Mouse (Mus musculus): ENCODE results near the gene Ddx58. TPM values are rescaled to one million over a fixed set of nuclear protein-coding genes. Genes with fewer than 3 reads are reported as not detected.
A peak's percentile ranks its signal among the peaks of the same experiment; 100 is the strongest.

The Ddx58 gene
- polyA plus RNA-seq, 1 experiment = 5.3 TPM

- TF ChIP-seq CTCF (IDR thresholded peaks at IDR 0.05; ENCODE audit: extremely low read depth, insufficient read depth, low read length) (no peak), POLR2A (IDR thresholded peaks at IDR 0.05; ENCODE audit: extremely low read depth, insufficient read depth, low read length) (no peak)
- Histone ChIP-seq H3K27ac (ENCODE audit: insufficient read depth, low read length) (no peak overlapping the region), H3K4me3 (ENCODE audit: insufficient read depth, low read length) (no peak overlapping the region), H3K4me1 (ENCODE audit: control insufficient read depth, insufficient read depth, low read length) (no peaks in the 10 kb centered on the region)
These were observed 46.2 kb downstream of the Ddx58 start for GRCm38 (mm10) chr4:40193461-40193860.

- TF ChIP-seq POLR2A (IDR thresholded peaks at IDR 0.05; ENCODE audit: extremely low read depth, insufficient read depth, low read length) (no peak), CTCF (IDR thresholded peaks at IDR 0.05; ENCODE audit: extremely low read depth, insufficient read depth, low read length) (no peak)
- Histone ChIP-seq H3K4me3 (ENCODE audit: insufficient read depth, low read length) (no peak overlapping the region), H3K4me1 (ENCODE audit: control insufficient read depth, insufficient read depth, low read length) (no peaks in the 10 kb centered on the region), H3K27ac (ENCODE audit: insufficient read depth, low read length) (no peak overlapping the region)
These were observed 47.4 kb downstream of the Ddx58 start for GRCm38 (mm10) chr4:40192246-40192645.

GRCm38 (mm10) chr4:40187956-40188355, 51.7 kb downstream of the Ddx58 start:
- no peak overlapping the region for H3K27ac ChIP-seq (ENCODE audit: insufficient read depth, low read length)
- no peak for TF ChIP-seq CTCF (IDR thresholded peaks at IDR 0.05; ENCODE audit: extremely low read depth, insufficient read depth, low read length)
- TF ChIP-seq POLR2A (IDR thresholded peaks at IDR 0.05; ENCODE audit: extremely low read depth, insufficient read depth, low read length) = no peak

GRCm38 (mm10) chr4:40184470-40184869, 55.2 kb downstream of the Ddx58 start:
- no peaks in the 10 kb centered on the region for H3K4me1 ChIP-seq (ENCODE audit: control insufficient read depth, insufficient read depth, low read length)
- H3K27ac ChIP-seq (ENCODE audit: insufficient read depth, low read length) = no peak overlapping the region
- TF ChIP-seq POLR2A (IDR thresholded peaks at IDR 0.05; ENCODE audit: extremely low read depth, insufficient read depth, low read length) (no peak), CTCF (IDR thresholded peaks at IDR 0.05; ENCODE audit: extremely low read depth, insufficient read depth, low read length) (no peak)
- no peak overlapping the region for H3K4me3 ChIP-seq (ENCODE audit: insufficient read depth, low read length)

More at GRCm38 (mm10) chr4:40187956-40188355, 51.7 kb downstream of the Ddx58 start:
- Histone ChIP-seq H3K4me1 (ENCODE audit: control insufficient read depth, insufficient read depth, low read length) (no peaks in the 10 kb centered on the region), H3K4me3 (ENCODE audit: insufficient read depth, low read length) (no peak overlapping the region)

GRCm38 (mm10) chr4:40183781-40184180, 55.8 kb downstream of the Ddx58 start:
- TF ChIP-seq POLR2A (IDR thresholded peaks at IDR 0.05; ENCODE audit: extremely low read depth, insufficient read depth, low read length) = no peak
- no peak for TF ChIP-seq CTCF (IDR thresholded peaks at IDR 0.05; ENCODE audit: extremely low read depth, insufficient read depth, low read length)
- H3K4me3 ChIP-seq (ENCODE audit: insufficient read depth, low read length) = no peak overlapping the region
- H3K27ac ChIP-seq (ENCODE audit: insufficient read depth, low read length) = no peak overlapping the region
- no peaks in the 10 kb centered on the region for H3K4me1 ChIP-seq (ENCODE audit: control insufficient read depth, insufficient read depth, low read length)

- no peak overlapping the region for H3K4me3 ChIP-seq (ENCODE audit: insufficient read depth, low read length)
- no peaks in the 10 kb centered on the region for H3K4me1 ChIP-seq (ENCODE audit: control insufficient read depth, insufficient read depth, low read length)
- no peak for TF ChIP-seq POLR2A (IDR thresholded peaks at IDR 0.05; ENCODE audit: extremely low read depth, insufficient read depth, low read length)
- TF ChIP-seq CTCF (IDR thresholded peaks at IDR 0.05; ENCODE audit: extremely low read depth, insufficient read depth, low read length) = peak; percentile 59
- H3K27ac ChIP-seq (ENCODE audit: insufficient read depth, low read length) = no peak overlapping the region
These were observed 56.8 kb downstream of the Ddx58 start for GRCm38 (mm10) chr4:40182651-40183320.

- no peak for TF ChIP-seq POLR2A (IDR thresholded peaks at IDR 0.05; ENCODE audit: extremely low read depth, insufficient read depth, low read length)
- TF ChIP-seq CTCF (IDR thresholded peaks at IDR 0.05; ENCODE audit: extremely low read depth, insufficient read depth, low read length) = no peak
- H3K4me1 ChIP-seq (ENCODE audit: control insufficient read depth, insufficient read depth, low read length) = no peaks in the 10 kb centered on the region
- no peak overlapping the region for H3K27ac ChIP-seq (ENCODE audit: insufficient read depth, low read length)
- no peak overlapping the region for H3K4me3 ChIP-seq (ENCODE audit: insufficient read depth, low read length)
These were observed 57.9 kb downstream of the Ddx58 start for GRCm38 (mm10) chr4:40181681-40182080.

GRCm38 (mm10) chr4:40180046-40180445, 59.6 kb downstream of the Ddx58 start:
- Histone ChIP-seq H3K4me3 (ENCODE audit: insufficient read depth, low read length) (no peak overlapping the region), H3K4me1 (ENCODE audit: control insufficient read depth, insufficient read depth, low read length) (no peaks in the 10 kb centered on the region), H3K27ac (ENCODE audit: insufficient read depth, low read length) (no peak overlapping the region)
- no peak for TF ChIP-seq CTCF (IDR thresholded peaks at IDR 0.05; ENCODE audit: extremely low read depth, insufficient read depth, low read length)

GRCm38 (mm10) chr4:40178584-40178983, 61.0 kb downstream of the Ddx58 start:
- H3K4me1 ChIP-seq (ENCODE audit: control insufficient read depth, insufficient read depth, low read length) = no peaks in the 10 kb centered on the region

GRCm38 (mm10) chr4:40174321-40174720, 65.3 kb downstream of the Ddx58 start:
- H3K4me3 ChIP-seq (ENCODE audit: insufficient read depth, low read length) = no peak overlapping the region
- no peak overlapping the region for H3K27ac ChIP-seq (ENCODE audit: insufficient read depth, low read length)
- H3K4me1 ChIP-seq (ENCODE audit: control insufficient read depth, insufficient read depth, low read length) = no peaks in the 10 kb centered on the region
- TF ChIP-seq POLR2A (IDR thresholded peaks at IDR 0.05; ENCODE audit: extremely low read depth, insufficient read depth, low read length) (no peak), CTCF (IDR thresholded peaks at IDR 0.05; ENCODE audit: extremely low read depth, insufficient read depth, low read length) (no peak)

More at GRCm38 (mm10) chr4:40178584-40178983, 61.0 kb downstream of the Ddx58 start:
- Histone ChIP-seq H3K4me3 (ENCODE audit: insufficient read depth, low read length) (no peak overlapping the region), H3K27ac (ENCODE audit: insufficient read depth, low read length) (no peak overlapping the region)
- TF ChIP-seq CTCF (IDR thresholded peaks at IDR 0.05; ENCODE audit: extremely low read depth, insufficient read depth, low read length) (no peak), POLR2A (IDR thresholded peaks at IDR 0.05; ENCODE audit: extremely low read depth, insufficient read depth, low read length) (no peak)

Measured in cortical plate, adult 2 months (tissue).